Mouse (Mus musculus) cerebellum, adult 11-12 months (tissue): ENCODE data around the gene Rab36.
"Not testable (repeated sequence)": the region's sequence is repeated elsewhere in the genome, so short reads cannot be mapped to it uniquely, and the experiment has no call there.

Experiments
- DNase-seq: peaks from one replicate; pipeline ENCODE4 v3.0.0; 2022

Gene Rab36

DNA sequence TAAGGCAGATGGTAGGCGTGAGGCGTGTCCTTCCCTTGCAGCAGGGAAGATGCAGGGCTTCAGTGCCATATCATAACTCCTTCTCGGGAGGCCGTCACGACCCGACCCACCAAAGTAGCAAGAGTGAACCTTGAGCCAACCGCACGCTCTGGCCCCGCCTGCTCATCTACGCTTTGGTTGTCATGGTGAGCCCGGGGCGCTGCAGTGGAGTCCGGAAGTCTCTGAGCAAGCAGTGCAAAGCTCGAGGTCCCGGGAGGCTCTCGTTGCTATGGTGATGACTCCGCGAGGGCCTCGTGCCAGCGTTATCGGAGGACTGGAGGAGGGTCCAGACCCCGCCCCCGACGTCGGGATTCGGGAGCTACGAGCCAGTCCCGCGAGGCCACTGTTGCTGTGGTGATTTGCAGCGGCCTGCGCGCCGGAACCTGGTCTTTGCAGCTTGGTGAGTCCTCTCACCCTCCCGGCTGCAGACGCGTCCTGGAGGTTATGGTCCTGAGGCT, at the start of gene Rab36:
Rab36 (plus strand) TSS at position 176 of the 497 bp plus-strand sequence.
- peak; percentile 85 for DNase-seq

DNA sequence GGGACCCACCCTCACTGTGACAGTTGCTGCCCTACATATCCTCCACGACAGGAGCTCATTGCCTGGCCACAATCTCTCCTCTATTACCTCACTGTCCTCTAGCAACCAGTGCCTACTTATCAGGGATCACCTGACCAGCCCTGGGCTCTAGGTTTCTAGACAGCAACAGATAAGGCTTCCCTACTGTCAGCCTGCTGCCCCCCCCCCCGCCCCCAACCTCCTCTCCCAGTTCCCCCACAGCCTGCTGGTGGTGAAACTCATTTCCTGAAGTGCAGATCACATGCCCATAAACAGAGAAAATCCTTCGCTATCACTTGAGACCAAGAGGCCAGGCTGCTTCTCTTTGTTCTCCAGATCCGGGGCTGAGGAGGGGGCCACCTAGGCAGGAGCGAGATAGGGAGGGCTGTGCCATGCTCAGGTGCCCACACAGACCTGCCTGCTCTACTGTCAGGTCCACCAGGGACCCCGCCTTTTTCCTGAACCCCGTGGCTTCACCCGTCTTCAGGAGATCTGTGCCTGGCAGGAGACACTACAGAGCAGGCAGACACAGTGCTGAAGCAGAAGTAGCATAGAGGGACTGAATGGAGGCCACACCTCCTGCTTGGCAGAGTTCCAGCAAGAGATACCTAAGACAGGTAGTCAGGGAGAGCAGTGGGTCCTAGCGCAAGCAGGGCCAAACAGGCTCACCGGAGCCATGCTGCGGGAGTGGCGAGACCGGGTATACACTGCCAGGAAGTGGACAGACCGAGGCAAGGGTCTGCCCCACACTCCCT, 49.0 kb upstream of the Rab36 start:
- no peak for DNase-seq

DNA sequence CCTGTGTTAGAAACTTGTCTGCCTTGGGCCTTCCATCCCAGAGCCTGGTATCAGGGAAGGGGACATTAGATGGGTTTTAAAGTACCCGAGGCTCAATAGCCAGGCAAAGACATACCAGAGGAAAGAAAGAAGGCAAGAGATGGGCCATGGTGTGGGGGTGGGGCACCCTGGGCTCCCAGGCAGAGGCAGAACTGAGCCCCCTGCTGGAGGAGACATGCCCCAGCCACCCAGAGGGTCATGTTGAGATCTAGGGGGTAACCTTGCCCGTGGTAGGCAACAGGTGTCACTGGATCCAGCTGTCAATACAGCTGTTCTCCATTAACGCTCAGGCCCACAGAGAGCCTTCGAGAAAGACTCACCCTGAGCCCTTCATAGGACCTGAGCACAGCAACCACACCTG, 47.0 kb upstream of the Rab36 start:
- no peak for DNase-seq

DNA sequence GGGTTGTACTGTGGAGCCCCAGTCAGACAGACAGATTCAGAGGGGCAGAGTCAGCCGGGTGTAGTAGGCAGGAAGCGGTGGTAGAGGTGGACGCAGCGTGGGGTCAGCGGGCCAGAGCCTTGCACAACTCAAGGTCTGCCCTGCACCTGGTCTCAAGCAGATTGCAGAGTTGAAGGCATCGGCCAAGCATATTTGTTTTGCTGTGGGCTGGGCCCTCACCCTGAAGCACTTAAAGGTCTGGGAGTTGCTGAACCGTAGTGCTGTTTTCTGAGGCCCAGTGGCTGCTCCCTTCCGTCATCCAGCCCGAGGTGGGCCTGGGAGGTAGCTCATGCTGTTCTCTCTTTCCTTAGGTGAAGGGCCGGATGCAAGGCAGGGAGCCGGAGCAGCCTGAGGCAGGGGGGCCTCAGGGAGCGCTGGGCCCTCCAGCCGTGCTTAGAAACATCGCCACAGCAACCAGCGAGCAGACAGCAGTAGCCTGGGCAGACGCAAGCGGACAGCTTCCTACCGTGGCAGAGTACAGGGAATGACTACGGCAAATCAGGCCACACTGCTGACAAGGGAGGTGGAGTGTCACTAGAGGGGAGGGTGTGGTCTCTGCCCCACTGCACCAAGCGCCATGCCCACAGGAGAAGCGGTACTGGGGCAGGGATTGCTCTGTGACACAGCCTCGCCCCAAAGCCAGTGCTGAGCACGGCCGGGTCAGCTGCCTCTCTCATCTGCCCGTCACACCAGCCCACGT, 46.1 kb upstream of the Rab36 start:
- no peak for DNase-seq

DNA sequence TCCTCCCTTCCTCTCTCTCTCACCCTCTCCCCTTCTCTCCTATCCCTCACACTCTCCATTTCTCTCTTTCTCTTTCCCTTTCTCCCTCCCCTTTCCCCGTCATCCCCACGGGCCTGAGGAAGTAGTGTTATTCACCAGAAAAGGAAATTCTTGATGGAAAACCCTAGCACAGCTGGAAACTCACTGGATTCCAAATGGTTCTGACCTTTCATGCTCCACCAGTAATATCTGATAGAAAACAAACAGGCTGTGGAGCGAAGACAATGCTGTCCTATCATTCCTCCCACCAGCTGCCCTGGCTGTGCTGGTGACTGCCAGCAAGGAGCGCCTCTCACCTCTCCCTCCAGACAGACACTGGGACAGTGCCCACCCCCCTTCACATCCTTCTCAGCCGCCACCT, 42.0 kb upstream of the Rab36 start:
- no peak for DNase-seq

DNA sequence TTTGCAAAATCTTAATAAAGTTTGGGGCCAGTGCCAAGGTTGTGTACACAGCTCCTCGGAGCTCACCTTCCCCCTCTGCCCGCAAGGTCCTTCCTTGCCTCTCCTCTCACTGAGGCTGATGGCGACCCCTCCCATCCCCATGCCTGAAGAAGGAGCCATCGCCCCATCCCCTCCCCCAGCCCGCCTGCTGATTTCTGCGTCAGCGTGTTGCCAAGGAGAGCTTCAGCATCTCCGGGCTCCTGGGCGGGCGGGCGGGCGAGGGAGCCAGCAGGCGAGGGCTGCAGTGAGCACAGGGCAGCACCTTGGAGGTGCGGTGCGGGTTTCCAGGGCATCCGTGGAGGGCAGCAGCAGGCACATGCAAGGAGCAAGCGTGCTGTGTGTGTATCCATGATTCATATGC, 41.5 kb upstream of the Rab36 start:
- DNase-seq = no peak

DNA sequence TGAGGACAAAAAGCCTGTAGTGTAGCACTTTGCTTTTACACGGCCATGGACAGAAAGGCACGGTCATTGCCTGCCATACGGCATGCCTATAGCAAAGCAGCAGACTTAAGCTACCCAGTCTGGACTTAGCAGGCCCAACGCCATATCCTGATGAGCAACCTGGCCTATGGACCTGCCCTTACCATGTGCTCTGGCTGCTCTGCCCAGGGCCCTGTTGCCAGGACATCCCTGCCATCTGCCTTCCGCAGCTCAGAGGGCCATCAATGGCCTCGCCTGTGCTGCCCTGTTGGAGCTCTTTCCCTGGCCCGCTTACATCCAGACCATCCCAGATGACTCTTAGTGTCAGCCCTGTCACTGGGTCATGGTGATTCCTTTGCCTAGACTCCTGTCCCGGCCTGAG, 35.5 kb upstream of the Rab36 start:
- peak; percentile 88 for DNase-seq

DNA sequence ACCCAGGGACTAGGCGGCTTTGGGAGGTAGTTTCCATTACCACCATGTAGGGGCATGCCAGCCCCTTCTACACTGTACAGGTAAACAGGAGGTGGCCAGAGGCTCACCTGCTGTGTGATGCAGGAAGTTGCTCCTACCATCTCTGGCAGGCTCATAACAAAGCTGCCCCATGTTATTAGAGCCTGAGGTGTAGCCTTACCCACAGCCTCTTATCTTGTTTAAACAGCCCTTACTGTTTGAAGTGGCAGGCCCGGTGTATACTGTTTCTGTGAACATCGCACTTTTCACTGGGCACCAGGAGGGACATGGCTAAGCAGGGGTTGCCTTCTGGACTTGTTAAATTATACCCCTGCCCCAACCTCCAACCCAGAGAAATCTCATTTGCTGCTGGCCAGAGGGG, 32.8 kb upstream of the Rab36 start:
- DNase-seq = no peak

DNA sequence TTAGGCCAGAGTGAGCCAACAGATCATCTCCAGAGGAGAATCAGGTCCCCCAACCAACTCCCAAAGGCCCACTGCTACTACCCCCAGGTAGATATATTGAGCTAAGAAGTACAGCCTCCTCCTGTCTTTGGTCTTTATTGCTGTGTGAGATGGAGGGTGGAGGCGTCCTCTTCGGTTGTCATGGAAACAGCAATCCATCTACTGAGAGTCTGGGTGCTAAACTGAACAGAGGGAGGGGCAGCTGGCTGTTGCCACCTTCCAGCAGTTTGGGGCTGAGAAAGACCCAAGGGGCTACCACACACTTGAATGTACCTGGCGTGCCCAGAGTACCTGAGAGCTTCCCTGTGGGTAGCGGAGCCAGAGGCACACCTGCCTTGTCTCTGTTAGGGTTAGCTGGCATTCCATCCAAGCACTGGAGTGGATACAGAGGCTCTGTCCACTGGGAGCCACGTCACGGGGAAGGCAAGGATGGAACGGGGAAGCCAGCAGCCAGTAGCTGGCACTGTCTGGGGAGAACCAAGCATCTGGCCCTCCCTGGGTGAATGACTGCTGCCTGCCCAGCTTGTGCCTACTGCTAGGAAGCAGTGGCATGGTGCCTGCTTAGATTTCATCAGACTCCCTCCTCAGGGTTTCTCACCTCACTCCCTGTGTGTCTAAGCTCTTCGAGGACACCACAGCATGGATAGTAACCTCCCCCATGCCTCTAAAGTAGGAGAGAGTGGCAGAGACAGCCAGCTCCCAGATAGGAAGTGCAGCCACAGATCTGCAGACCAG, 29.8 kb upstream of the Rab36 start:
- no peak for DNase-seq

DNA sequence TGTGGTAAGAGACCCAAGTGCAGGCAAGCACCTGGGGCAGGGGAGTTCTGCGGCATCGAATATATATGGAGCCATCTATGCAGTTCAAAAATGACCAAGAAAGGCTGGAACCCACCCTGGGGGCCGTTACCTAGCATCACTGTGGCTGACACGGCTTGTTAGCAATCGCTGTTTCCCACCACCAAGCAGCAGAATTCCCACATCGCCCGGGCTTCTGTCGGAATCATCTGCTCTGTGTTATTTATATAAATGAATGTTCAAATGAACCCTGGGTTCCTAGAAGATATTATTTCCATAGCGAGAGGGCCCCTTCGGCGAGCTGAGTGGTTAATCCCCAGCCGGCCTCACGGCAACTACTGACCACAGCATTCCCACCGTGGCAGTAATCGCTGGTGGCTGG, 26.2 kb upstream of the Rab36 start:
- no peak for DNase-seq

DNA sequence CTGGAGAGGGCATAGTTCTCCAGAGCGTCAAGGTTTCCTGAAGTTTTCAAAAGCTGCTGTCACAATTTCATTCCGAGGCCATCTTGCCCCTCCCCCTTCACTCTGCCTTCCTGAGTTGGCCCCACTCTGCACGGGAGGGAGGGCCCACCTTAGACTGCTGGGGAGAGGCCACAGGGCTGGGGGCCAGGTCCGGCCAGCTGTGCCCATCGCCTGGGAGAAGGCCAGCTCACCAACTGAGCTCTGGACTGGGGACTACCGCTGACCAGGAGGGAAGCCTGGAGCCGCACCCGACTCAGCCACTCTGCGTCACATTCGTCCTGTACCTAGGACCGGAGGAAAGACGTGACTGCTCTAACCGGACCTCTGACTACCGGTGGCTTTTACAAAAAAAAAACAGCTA, 21.4 kb upstream of the Rab36 start:
- no peak for DNase-seq

DNA sequence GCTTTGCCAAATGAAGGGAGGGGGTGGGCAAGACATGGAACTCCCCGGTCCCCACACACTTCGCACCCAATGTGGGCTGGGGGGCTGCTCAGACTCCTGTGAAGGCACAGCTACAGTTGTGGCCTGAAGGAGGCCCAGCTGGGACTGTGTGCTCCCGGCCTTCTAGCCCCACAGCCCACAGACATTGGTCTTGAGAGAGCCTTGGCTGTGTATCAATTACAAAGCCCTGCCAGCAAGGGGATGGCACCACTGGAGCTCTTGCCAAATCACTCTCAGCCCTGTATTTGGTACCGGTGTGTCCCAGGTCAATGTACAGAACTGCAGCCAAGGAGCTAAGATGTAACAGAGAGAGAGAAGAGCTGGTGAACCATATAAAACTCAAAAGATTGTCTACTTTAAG, 20.4 kb upstream of the Rab36 start:
- DNase-seq = no peak

DNA sequence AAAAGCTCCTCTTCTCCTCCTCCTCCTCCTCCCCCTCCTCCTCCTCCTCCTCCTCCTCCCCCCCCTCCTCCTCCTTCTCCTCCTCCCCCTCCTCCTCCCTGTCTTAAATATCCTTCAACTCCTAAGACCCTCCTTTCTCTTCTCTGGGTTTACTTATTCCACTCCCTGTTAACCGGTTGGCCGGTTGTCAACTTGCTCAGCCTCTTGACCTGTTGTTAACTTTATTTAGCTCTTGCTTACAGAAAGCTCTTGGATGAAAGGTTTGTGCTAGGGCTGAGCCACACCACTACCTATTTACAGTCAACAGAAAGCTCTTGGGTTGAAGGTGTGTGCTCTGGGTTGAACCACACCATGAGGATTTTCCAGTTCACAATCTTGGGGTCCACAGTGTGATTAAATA, 16.6 kb upstream of the Rab36 start:
- no peak for DNase-seq

DNA sequence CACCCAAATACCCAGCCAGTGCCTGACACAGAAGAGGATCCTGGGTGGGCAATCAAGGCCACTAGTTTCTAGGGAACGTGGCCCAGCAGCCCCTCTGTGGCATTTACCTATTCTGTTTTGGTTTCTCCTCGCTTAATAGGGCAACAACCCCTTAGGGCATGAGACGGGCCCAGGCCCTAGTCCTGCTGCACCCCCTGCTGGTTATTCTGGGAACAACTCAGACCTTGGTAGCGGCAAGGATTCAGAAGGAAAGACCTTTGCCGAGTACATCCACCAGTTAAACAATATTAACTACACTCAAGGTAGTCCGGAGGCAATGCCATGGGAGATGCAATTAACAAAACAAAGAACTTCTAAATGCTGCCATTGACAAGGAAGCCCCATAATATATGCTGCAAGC, 15.7 kb upstream of the Rab36 start:
- DNase-seq = peak; percentile 66

DNA sequence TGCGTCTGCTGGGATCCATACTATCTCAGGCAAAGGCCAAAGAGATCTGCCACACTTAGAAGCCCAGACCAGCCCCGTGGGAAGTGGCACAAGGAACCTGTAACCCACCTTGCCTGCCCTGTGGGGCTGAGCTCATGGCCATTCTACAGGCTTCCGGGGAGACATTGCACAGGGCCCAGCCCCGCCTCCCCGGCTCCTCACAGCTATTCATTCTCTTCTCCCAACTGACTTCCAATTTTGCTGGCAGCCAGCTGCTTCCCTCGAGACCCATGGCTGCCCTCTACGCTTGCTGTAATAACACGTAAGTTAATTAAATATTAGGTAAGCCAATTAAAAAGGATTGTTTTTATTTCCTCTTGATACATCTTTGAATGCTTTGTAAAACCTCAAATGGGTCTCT, 10.4 kb upstream of the Rab36 start:
- no peak for DNase-seq

DNA sequence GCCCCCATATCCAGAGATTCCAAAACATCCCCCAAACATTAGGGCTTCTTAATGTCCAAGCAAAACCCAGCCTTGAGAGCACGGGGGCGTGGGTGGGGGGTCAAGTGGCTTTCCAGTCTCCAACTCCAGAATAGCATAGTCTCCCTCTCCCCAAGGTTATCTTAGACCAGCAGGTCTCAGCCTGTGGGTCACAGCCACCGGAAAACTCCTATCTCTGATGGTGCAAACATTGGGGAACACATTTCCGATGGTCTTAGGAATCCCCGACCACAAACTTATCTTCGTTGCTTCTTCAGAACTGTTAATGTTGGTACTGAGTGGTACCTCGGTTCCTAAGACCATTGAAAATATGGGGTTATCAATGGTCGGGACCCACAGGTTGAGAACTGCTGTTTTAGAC, 8.1 kb upstream of the Rab36 start:
- DNase-seq = no peak

DNA sequence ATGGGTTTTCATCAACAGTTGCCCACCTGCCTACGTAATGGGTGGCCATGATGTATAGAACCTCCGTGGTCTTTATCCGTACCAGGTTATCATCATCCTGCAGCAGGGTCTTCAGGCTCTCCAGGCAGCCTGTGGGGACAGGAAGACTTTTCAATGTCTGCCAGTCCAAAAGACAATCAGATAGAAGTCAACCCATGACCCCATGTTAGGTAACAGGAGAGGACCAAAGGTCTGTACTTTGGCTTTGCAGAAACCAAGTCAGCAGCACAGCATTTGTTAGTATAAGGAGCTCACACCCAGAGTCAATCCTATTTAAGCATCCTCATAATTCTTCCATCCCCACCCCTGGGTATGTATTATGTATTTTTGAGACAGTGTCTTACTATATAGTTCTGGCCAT, 7.2 kb upstream of the Rab36 start:
- DNase-seq = no peak

DNA sequence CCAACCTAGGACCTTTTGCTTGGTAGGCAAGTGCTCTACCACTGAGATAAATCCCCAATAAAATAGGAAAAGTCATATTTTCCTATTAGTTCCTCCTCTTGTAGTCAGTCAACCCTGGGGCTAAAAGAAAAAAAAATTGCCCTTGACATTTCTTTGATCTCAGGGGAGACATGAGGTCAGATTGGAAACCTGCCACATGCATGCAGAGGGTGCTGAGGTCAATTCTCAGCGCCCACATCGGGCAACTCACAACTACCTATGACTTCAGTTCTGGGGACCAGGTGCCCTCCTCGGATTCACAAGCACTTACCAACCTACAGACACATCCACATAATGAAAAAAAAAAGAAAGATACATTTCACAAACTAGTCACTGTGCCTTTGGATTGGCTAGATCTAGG, 6.6 kb upstream of the Rab36 start:
- DNase-seq = no peak

DNA sequence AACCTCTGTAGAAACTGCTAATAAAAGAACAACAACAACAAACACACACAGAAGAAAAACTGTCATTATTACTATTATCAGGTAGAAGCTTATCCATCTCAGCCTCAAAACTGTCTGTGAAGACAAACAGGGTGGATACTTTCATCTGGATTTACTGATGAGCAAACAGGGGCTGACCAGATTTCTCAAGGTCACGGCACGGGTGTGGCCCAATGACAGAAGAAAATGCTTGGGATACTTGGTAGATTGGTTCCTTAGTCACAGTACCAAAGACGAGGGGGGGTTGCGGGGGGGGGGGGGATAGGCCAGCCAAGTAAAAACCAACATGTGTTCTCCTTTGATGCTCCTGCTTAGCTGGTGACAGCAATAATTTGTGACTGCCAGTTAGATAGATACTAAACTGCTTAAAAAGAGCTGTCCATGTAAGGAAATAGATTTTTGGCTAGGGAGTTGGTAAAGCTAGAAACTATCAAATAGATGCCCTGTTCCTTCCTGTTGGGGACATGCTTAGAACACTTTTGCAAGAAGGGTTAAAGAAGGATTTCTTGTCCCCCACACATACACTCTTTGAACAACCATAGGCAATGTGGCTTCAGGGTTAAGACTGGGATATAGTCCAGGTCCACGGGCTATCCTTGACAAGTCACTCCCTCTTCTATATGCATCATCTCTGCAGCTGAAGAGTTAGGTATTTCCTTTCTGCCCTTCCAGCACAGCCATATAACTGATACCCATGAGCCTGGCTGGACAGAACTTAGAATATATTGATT, 5.3 kb upstream of the Rab36 start:
- DNase-seq = no peak

DNA sequence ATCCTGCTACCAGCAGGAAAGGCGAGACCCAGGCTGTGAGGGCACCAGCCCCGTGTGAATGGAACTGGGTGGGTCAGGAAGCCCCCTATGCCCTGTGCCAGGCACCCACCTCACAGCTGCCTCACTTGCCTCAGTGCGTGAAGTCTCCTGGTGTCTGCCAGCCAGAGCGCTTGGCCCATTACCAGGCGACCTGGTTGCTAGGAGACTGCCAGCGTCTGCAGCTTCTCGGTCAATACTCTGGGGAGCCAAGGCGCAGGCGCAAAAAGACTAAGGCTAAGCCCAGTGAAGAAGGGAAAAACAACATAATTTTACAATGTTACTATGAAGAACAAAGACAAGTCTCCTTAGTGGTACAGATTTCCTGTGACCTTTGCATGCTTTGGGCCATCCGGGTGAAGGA, 4.5 kb upstream of the Rab36 start, which contains the start of gene Rsph14:
Rsph14 (minus strand) TSS at position 192 of the 400 bp plus-strand sequence.
- DNase-seq = peak; percentile 61

DNA sequence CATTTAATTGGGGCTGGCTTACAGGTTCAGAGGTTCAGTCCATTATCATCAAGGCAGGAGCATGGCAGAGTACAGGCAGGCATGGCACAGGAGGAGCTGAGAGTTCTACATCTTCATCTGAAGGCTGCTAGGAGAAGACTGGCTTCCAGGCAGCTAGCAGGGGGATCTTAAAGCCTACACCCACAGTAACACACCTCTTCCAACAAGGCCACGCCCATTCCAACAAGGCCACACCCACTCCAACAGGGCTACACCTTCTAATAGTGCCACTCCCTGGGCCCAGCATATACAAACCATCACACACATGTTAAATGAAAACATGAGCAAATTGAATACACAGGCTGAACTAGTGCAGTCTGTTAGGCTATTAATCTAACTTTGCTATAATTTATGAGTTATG, 5.2 kb downstream of the Rab36 start:
- DNase-seq = not testable (repeated sequence)

DNA sequence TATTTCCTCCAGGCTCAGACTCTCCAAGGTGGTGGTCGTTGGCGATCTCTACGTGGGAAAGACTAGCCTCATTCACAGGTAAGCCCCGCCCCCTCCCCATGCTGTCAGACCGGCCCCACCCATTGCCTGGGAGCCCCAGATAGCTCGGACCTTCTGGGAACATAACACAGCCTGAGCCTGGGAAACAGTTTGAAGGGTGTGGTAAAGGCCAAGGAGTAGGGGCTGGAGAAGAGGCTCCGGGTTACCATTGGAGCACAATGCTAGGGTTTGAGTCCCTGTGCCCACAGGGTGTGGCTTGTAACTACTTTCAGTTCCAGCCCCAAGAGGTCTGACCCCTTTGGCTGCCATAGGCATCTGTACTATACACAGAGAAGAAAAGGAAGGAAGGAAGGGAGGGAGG, 7.6 kb downstream of the Rab36 start:
- no peak for DNase-seq

DNA sequence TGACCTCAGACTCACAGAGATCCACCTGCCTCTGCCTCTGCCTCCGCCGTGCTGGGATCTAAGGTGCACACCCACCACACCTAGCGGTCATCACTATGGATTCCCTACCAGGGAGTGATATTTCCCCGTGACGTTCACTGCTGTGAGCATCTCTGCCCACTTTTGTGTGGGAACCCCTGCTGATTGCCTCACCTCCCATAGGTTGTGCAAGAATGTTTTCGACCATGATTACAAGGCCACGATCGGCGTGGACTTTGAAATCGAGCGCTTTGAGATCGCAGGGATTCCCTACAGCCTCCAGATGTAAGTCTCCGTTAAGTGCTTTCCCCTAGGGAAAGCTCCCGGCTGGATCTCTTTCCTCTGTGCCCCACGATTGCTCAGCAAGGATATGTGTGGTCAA, 9.0 kb downstream of the Rab36 start:
- DNase-seq = no peak
